Mouse (Mus musculus): ENCODE results near the gene Ccdc69. TPM values are rescaled to one million over a fixed set of nuclear protein-coding genes. Genes with fewer than 3 reads are reported as not detected.
"Not testable (repeated sequence)": the region's sequence is repeated elsewhere in the genome, so short reads cannot be mapped to it uniquely, and the experiment has no call there.

Gene Ccdc69
- polyA plus RNA-seq, 1 experiment = 7.7 TPM

GRCm38 (mm10) chr11:55099019-55099771 lies 21.3 kb upstream of the Ccdc69 start:
- TF ChIP-seq POLR2A (IDR thresholded peaks at IDR 0.05; ENCODE audit: borderline replicate concordance, control insufficient read depth, low read depth, low read length) (no peak), CTCF (IDR thresholded peaks at IDR 0.05; ENCODE audit: control insufficient read depth, insufficient read depth, low read length) (no peak)
- whole genome bisulfite sequencing = 64% methylated on average over 8 of the region's 8 CpGs
- Histone ChIP-seq H3K27ac (ENCODE audit: control insufficient read depth, insufficient read depth, low read depth, low read length, poor library complexity) (no peak overlapping the region), H3K4me1 (ENCODE audit: control insufficient read depth, insufficient read depth, low read length) (peaks cover 2% of the 10 kb centered on the region; the same call in 1 of the 2 replicates), H3K4me3 (replicated peaks; ENCODE audit: control insufficient read depth, low read depth, low read length) (peak overlapping the region; percentile 48)

GRCm38 (mm10) chr11:55098189-55098915 lies 20.4 kb upstream of the Ccdc69 start:
- H3K27ac ChIP-seq (ENCODE audit: control insufficient read depth, insufficient read depth, low read depth, low read length, poor library complexity) = peak overlapping the region; percentile 86
- no peak for TF ChIP-seq CTCF (IDR thresholded peaks at IDR 0.05; ENCODE audit: control insufficient read depth, insufficient read depth, low read length)
- TF ChIP-seq POLR2A (IDR thresholded peaks at IDR 0.05; ENCODE audit: borderline replicate concordance, control insufficient read depth, low read depth, low read length) = no peak
- 4% methylated on average over 24 of the region's 24 CpGs for WGBS
- peak overlapping the region; percentile 99 for H3K4me3 ChIP-seq (replicated peaks; ENCODE audit: control insufficient read depth, low read depth, low read length)
- peaks cover 2% of the 10 kb centered on the region; the same call in 1 of the 2 replicates for H3K4me1 ChIP-seq (ENCODE audit: control insufficient read depth, insufficient read depth, low read length)

- WGBS = under 1% methylated on average over 44 of the region's 45 CpGs
- TF ChIP-seq CTCF (IDR thresholded peaks at IDR 0.05; ENCODE audit: control insufficient read depth, insufficient read depth, low read length) (peak; percentile 22; the same call in 1 of the 2 replicates), POLR2A (IDR thresholded peaks at IDR 0.05; ENCODE audit: borderline replicate concordance, control insufficient read depth, low read depth, low read length) (peak; percentile 100)
These were observed 19.7 kb upstream of the Ccdc69 start, which contains the start of gene Gm2a for GRCm38 (mm10) chr11:55097463-55098188. Gene Gm2a (plus strand): TSS chr11:55098115.

GRCm38 (mm10) chr11:55096731-55097462 lies 19.0 kb upstream of the Ccdc69 start:
- peak overlapping the region; percentile 83 for H3K27ac ChIP-seq (ENCODE audit: control insufficient read depth, insufficient read depth, low read depth, low read length, poor library complexity)
- TF ChIP-seq POLR2A (IDR thresholded peaks at IDR 0.05; ENCODE audit: borderline replicate concordance, control insufficient read depth, low read depth, low read length) = no peak
- no peak for TF ChIP-seq CTCF (IDR thresholded peaks at IDR 0.05; ENCODE audit: control insufficient read depth, insufficient read depth, low read length)
- peak overlapping the region; percentile 61 for H3K4me3 ChIP-seq (replicated peaks; ENCODE audit: control insufficient read depth, low read depth, low read length)
- WGBS = 27% methylated on average over 11 of the region's 11 CpGs
- H3K4me1 ChIP-seq (ENCODE audit: control insufficient read depth, insufficient read depth, low read length) = peaks cover 2% of the 10 kb centered on the region; the same call in 1 of the 2 replicates

More at GRCm38 (mm10) chr11:55097463-55098188, 19.7 kb upstream of the Ccdc69 start, which contains the start of gene Gm2a:
- peaks cover 2% of the 10 kb centered on the region; the same call in 1 of the 2 replicates for H3K4me1 ChIP-seq (ENCODE audit: control insufficient read depth, insufficient read depth, low read length)
- H3K4me3 ChIP-seq (replicated peaks; ENCODE audit: control insufficient read depth, low read depth, low read length) = peak within 1 kb of the TSS; percentile 99
- peak within 1 kb of the TSS; percentile 86 for H3K27ac ChIP-seq (ENCODE audit: control insufficient read depth, insufficient read depth, low read depth, low read length, poor library complexity)

GRCm38 (mm10) chr11:55096296-55096695 lies 18.4 kb upstream of the Ccdc69 start:
- not testable (repeated sequence) for H3K4me3 ChIP-seq (replicated peaks; ENCODE audit: control insufficient read depth, low read depth, low read length); H3K27ac ChIP-seq (ENCODE audit: control insufficient read depth, insufficient read depth, low read depth, low read length, poor library complexity); H3K4me1 ChIP-seq (ENCODE audit: control insufficient read depth, insufficient read depth, low read length)
- WGBS = 80% methylated on average over 4 of the region's 4 CpGs

- WGBS = 79% methylated on average over 7 of the region's 7 CpGs
- no peak overlapping the region for H3K4me3 ChIP-seq (replicated peaks; ENCODE audit: control insufficient read depth, low read depth, low read length)
These were observed 15.2 kb upstream of the Ccdc69 start for GRCm38 (mm10) chr11:55093096-55093495.

GRCm38 (mm10) chr11:55089892-55090291 lies 12.0 kb upstream of the Ccdc69 start:
- no peak overlapping the region for H3K4me3 ChIP-seq (replicated peaks; ENCODE audit: control insufficient read depth, low read depth, low read length)
- TF ChIP-seq CTCF (IDR thresholded peaks at IDR 0.05; ENCODE audit: control insufficient read depth, insufficient read depth, low read length) = no peak
- TF ChIP-seq POLR2A (IDR thresholded peaks at IDR 0.05; ENCODE audit: borderline replicate concordance, control insufficient read depth, low read depth, low read length) = no peak
- no peak overlapping the region for H3K27ac ChIP-seq (ENCODE audit: control insufficient read depth, insufficient read depth, low read depth, low read length, poor library complexity)
- 70% methylated on average over 2 of the region's 2 CpGs for WGBS
- H3K4me1 ChIP-seq (ENCODE audit: control insufficient read depth, insufficient read depth, low read length) = peaks cover 1% of the 10 kb centered on the region; the same call in 1 of the 2 replicates

More at GRCm38 (mm10) chr11:55093096-55093495, 15.2 kb upstream of the Ccdc69 start:
- TF ChIP-seq CTCF (IDR thresholded peaks at IDR 0.05; ENCODE audit: control insufficient read depth, insufficient read depth, low read length) (no peak), POLR2A (IDR thresholded peaks at IDR 0.05; ENCODE audit: borderline replicate concordance, control insufficient read depth, low read depth, low read length) (no peak)
- no peaks in the 10 kb centered on the region; the same call in 1 of the 2 replicates for H3K4me1 ChIP-seq (ENCODE audit: control insufficient read depth, insufficient read depth, low read length)
- no peak overlapping the region for H3K27ac ChIP-seq (ENCODE audit: control insufficient read depth, insufficient read depth, low read depth, low read length, poor library complexity)

Data from bone marrow, adult 2 months (tissue).